Mouse (Mus musculus): Measurements from ENCODE around the gene Tyk2. TPM values are rescaled to one million over a fixed set of nuclear protein-coding genes. Genes with fewer than 3 reads are reported as not detected.

The Tyk2 gene
- polyA plus RNA-seq, 1 experiment, result 31.2 TPM

DNA sequence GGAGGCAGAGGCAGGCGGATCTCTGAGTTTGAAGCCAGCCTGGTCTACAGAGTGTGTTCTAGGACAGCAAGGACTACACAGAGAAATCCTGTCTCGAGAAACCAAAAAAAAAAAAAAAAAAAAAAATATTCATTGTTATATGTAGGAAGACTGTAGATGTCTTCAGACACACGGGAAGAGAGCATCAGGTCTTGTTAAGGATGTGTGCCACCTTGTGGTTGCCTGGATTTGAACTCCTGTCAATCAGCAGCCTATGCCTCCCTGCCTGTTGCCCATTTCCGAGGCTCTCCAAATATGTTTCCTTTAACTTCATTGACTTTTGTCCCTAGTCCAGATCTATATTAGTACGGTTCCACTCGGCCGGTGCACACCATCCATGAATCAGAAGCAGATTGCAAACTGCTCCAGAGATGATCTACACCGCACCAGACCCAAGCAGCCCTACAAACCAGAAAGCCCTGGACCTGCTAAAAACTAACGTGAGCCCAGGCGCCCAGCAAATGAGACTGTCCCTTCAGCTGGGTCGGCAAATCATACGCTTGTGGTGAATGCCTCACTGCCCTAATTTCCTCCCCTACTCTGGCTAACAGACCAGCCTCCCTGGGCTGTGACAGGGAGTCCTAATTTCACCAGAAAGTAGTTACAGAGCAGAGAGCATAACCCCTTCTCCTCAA is 1.2 kb upstream of the Tyk2 start:
- H3K36me3 ChIP-seq (ENCODE audit: control insufficient read depth, insufficient read depth, low read length), result peaks cover 8% of the 10 kb centered on the region
- 66% methylated on average over 12 of the region's 12 CpGs for WGBS
- TF ChIP-seq CTCF (IDR thresholded peaks at IDR 0.05; ENCODE audit: extremely low read depth, insufficient read length, insufficient replicate concordance, low read depth, low read length) (peak; percentile 36; the same call in 1 of the 2 replicates), POLR2A (IDR thresholded peaks at IDR 0.05; ENCODE audit: low read depth, low read length) (no peak)
- no peak overlapping the region for H3K4me3 ChIP-seq (ENCODE audit: low read depth, low read length)
- peaks cover 12% of the 10 kb centered on the region for H3K4me1 ChIP-seq (ENCODE audit: control insufficient read depth, insufficient read depth, insufficient read length, low read length)
- no peaks in the 10 kb centered on the region for H3K27me3 ChIP-seq (ENCODE audit: control insufficient read depth, insufficient read depth, low read length)
- H3K27ac ChIP-seq (ENCODE audit: insufficient read depth, low read depth, low read length), result no peak overlapping the region

- H3K4me1 ChIP-seq (ENCODE audit: control insufficient read depth, insufficient read depth, insufficient read length, low read length), result peaks cover 3% of the 10 kb centered on the region; the same call in 1 of the 2 replicates
- 63% methylated on average over 2 of the region's 2 CpGs for WGBS
- peaks cover 46% of the 10 kb centered on the region for H3K36me3 ChIP-seq (ENCODE audit: control insufficient read depth, insufficient read depth, low read length)
- no peaks in the 10 kb centered on the region for H3K27me3 ChIP-seq (ENCODE audit: control insufficient read depth, insufficient read depth, low read length)
- H3K27ac ChIP-seq (ENCODE audit: insufficient read depth, low read depth, low read length), result no peak overlapping the region
- no peak for TF ChIP-seq POLR2A (IDR thresholded peaks at IDR 0.05; ENCODE audit: low read depth, low read length)
- no peak for TF ChIP-seq CTCF (IDR thresholded peaks at IDR 0.05; ENCODE audit: extremely low read depth, insufficient read length, insufficient replicate concordance, low read depth, low read length)
- no peak overlapping the region for H3K4me3 ChIP-seq (ENCODE audit: low read depth, low read length)
These were observed 4.8 kb downstream of the Tyk2 start for GRCm38 (mm10) chr9:21126259-21126627.

GRCm38 (mm10) chr9:21125502-21126258 is 5.4 kb downstream of the Tyk2 start:
- TF ChIP-seq CTCF (IDR thresholded peaks at IDR 0.05; ENCODE audit: extremely low read depth, insufficient read length, insufficient replicate concordance, low read depth, low read length), result no peak
- WGBS, result 80% methylated on average over 9 of the region's 9 CpGs
- H3K4me1 ChIP-seq (ENCODE audit: control insufficient read depth, insufficient read depth, insufficient read length, low read length), result peaks cover 3% of the 10 kb centered on the region; the same call in 1 of the 2 replicates
- H3K27ac ChIP-seq (ENCODE audit: insufficient read depth, low read depth, low read length), result no peak overlapping the region
- no peaks in the 10 kb centered on the region for H3K27me3 ChIP-seq (ENCODE audit: control insufficient read depth, insufficient read depth, low read length)
- peaks cover 49% of the 10 kb centered on the region for H3K36me3 ChIP-seq (ENCODE audit: control insufficient read depth, insufficient read depth, low read length)
- no peak overlapping the region for H3K4me3 ChIP-seq (ENCODE audit: low read depth, low read length)

DNA sequence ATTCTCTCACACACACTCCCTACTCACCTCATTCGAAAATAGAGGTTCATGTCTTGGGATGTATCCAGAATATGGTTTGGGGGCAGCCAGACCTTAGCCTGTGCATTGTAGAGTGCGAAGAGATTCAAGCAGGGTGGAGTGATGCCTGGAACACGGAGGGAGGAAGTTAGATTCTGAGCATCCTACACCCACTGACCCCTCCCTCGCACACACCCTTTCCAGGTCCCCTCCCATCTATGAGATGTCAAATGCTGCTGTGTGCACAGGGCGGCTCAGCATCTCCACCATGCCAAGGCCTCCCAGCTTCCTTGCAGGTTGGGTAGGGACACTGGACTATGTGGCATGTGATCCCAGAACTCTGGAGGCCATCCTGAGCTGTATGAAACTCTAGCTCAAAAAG is 6.2 kb downstream of the Tyk2 start:
- Histone ChIP-seq H3K36me3 (ENCODE audit: control insufficient read depth, insufficient read depth, low read length) (peaks cover 52% of the 10 kb centered on the region), H3K27ac (ENCODE audit: insufficient read depth, low read depth, low read length) (no peak overlapping the region), H3K4me1 (ENCODE audit: control insufficient read depth, insufficient read depth, insufficient read length, low read length) (no peaks in the 10 kb centered on the region), H3K27me3 (ENCODE audit: control insufficient read depth, insufficient read depth, low read length) (no peaks in the 10 kb centered on the region), H3K4me3 (ENCODE audit: low read depth, low read length) (no peak overlapping the region)
- WGBS, result 84% methylated on average over 5 of the region's 5 CpGs
- TF ChIP-seq POLR2A (IDR thresholded peaks at IDR 0.05; ENCODE audit: low read depth, low read length) (no peak), CTCF (IDR thresholded peaks at IDR 0.05; ENCODE audit: extremely low read depth, insufficient read length, insufficient replicate concordance, low read depth, low read length) (no peak)

GRCm38 (mm10) chr9:21121483-21121882 is 9.6 kb downstream of the Tyk2 start:
- H3K4me1 ChIP-seq (ENCODE audit: control insufficient read depth, insufficient read depth, insufficient read length, low read length), result no peaks in the 10 kb centered on the region
- no peaks in the 10 kb centered on the region for H3K27me3 ChIP-seq (ENCODE audit: control insufficient read depth, insufficient read depth, low read length)
- TF ChIP-seq CTCF (IDR thresholded peaks at IDR 0.05; ENCODE audit: extremely low read depth, insufficient read length, insufficient replicate concordance, low read depth, low read length), result no peak
- TF ChIP-seq POLR2A (IDR thresholded peaks at IDR 0.05; ENCODE audit: low read depth, low read length), result no peak
- H3K36me3 ChIP-seq (ENCODE audit: control insufficient read depth, insufficient read depth, low read length), result peaks cover 41% of the 10 kb centered on the region
- H3K27ac ChIP-seq (ENCODE audit: insufficient read depth, low read depth, low read length), result no peak overlapping the region
- WGBS, result 93% methylated on average over 16 of the region's 16 CpGs
- no peak overlapping the region for H3K4me3 ChIP-seq (ENCODE audit: low read depth, low read length)

GRCm38 (mm10) chr9:21117073-21117472 is 14.0 kb downstream of the Tyk2 start:
- Histone ChIP-seq H3K27ac (ENCODE audit: insufficient read depth, low read depth, low read length) (no peak overlapping the region), H3K4me3 (ENCODE audit: low read depth, low read length) (no peak overlapping the region), H3K36me3 (ENCODE audit: control insufficient read depth, insufficient read depth, low read length) (peaks cover 18% of the 10 kb centered on the region), H3K4me1 (ENCODE audit: control insufficient read depth, insufficient read depth, insufficient read length, low read length) (no peaks in the 10 kb centered on the region), H3K27me3 (ENCODE audit: control insufficient read depth, insufficient read depth, low read length) (no peaks in the 10 kb centered on the region)
- no peak for TF ChIP-seq CTCF (IDR thresholded peaks at IDR 0.05; ENCODE audit: extremely low read depth, insufficient read length, insufficient replicate concordance, low read depth, low read length)
- no peak for TF ChIP-seq POLR2A (IDR thresholded peaks at IDR 0.05; ENCODE audit: low read depth, low read length)
- WGBS, result 76% methylated on average over 6 of the region's 6 CpGs

GRCm38 (mm10) chr9:21115105-21115504 is 15.9 kb downstream of the Tyk2 start:
- 90% methylated on average over 8 of the region's 8 CpGs for WGBS
- H3K27me3 ChIP-seq (ENCODE audit: control insufficient read depth, insufficient read depth, low read length), result no peaks in the 10 kb centered on the region
- no peak overlapping the region for H3K27ac ChIP-seq (ENCODE audit: insufficient read depth, low read depth, low read length)
- H3K4me3 ChIP-seq (ENCODE audit: low read depth, low read length), result no peak overlapping the region
- peaks cover 10% of the 10 kb centered on the region for H3K36me3 ChIP-seq (ENCODE audit: control insufficient read depth, insufficient read depth, low read length)
- H3K4me1 ChIP-seq (ENCODE audit: control insufficient read depth, insufficient read depth, insufficient read length, low read length), result no peaks in the 10 kb centered on the region
- TF ChIP-seq POLR2A (IDR thresholded peaks at IDR 0.05; ENCODE audit: low read depth, low read length) (no peak), CTCF (IDR thresholded peaks at IDR 0.05; ENCODE audit: extremely low read depth, insufficient read length, insufficient replicate concordance, low read depth, low read length) (no peak)
